Mouse (Mus musculus): ENCODE results near the gene Nup214.

- no peak for TF ChIP-seq CTCF (IDR thresholded peaks at IDR 0.05; ENCODE audit: borderline replicate concordance, insufficient read depth, low read length)
- TF ChIP-seq POLR2A (IDR thresholded peaks at IDR 0.05; ENCODE audit: low read depth, low read length) = no peak
Measured at GRCm38 (mm10) chr2:32096122-32096420, 121.8 kb downstream of the Nup214 start.

Measured in embryonic fibroblast, embryonic 13.5 days (primary cell).